7 mouse cellular contexts compared by ENCODE assay signal in the genomic region with DNA sequence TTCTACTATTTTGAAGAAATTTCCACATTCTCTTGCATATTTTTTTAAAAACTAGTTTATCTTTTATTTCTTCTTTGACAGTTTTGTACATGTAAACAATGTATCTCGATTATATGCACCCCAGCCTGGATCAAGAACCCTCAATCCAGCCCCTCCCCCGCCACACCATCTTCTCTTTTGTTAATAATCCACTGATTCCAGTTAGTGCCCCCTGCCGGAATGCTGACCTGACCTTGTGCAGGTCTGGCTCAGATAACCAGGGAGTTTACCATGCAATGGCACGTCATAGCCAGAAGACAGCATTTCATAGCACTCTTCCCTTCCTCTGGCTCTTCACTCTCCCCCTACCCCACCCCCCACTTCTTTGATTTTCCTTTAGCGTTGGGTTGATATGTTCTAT. TPM values are rescaled to one million over a fixed set of nuclear protein-coding genes. Genes with fewer than 3 reads are reported as not detected.
DNase-seq lines count a peak whose midpoint lies in the region; ATAC-seq lines count a peak whose summit lies in the region.

No protein-coding gene starts in this region.

- H3K9me3 ChIP-seq in hindbrain, embryonic 12.5 days (replicated peaks) = no peaks in the 10 kb centered on the region
- no peaks in the 10 kb centered on the region for H3K9me3 ChIP-seq in limb, embryonic 15.5 days
- no peaks in the 10 kb centered on the region for H3K9me3 ChIP-seq in neural tube, embryonic 11.5 days (ENCODE audit: control insufficient read depth, low read length)

- H3K36me3 ChIP-seq in hindbrain, embryonic 12.5 days = no peaks in the 10 kb centered on the region
- no peaks in the 10 kb centered on the region for H3K36me3 ChIP-seq in limb, embryonic 15.5 days
- H3K36me3 ChIP-seq in neural tube, embryonic 11.5 days (ENCODE audit: control insufficient read depth, insufficient read depth, low read length) = no peaks in the 10 kb centered on the region

- no peak overlapping the region for H3K9ac ChIP-seq in hindbrain, embryonic 12.5 days
- H3K9ac ChIP-seq in limb, embryonic 15.5 days = no peak overlapping the region
- no peak overlapping the region for H3K9ac ChIP-seq in neural tube, embryonic 11.5 days (ENCODE audit: low read length)

- H3K4me1 ChIP-seq in hindbrain, embryonic 12.5 days = 0 out of 2 replicates have a peak, but pooled peaks cover 3% of the 10 kb centered on the region
- H3K4me1 ChIP-seq in limb, embryonic 15.5 days = peaks cover 8% of the 10 kb centered on the region
- no peaks in the 10 kb centered on the region for H3K4me1 ChIP-seq in neural tube, embryonic 11.5 days (ENCODE audit: control insufficient read depth, insufficient read depth, low read length)

- ATAC-seq in hindbrain, embryonic 12.5 days (ENCODE audit: low FRiP score) = peak; percentile 42; the same call in 1 of the 2 replicates
- no peak for ATAC-seq in limb, embryonic 15.5 days (ENCODE audit: insufficient number of reproducible peaks, low FRiP score, low TSS enrichment, low read depth)
- ATAC-seq in neural tube, embryonic 11.5 days (ENCODE audit: insufficient read depth, low FRiP score, low TSS enrichment) = peak; percentile 33; the same call in 1 of the 2 replicates

- 28% methylated on average over 5 of the region's 5 CpGs for WGBS in hindbrain, embryonic 12.5 days
- WGBS in limb, embryonic 15.5 days = 31% methylated on average over 5 of the region's 5 CpGs
- WGBS in neural tube, embryonic 11.5 days = 39% methylated on average over 5 of the region's 5 CpGs

- no peaks in the 10 kb centered on the region for H3K27me3 ChIP-seq in hindbrain, embryonic 12.5 days
- no peaks in the 10 kb centered on the region for H3K27me3 ChIP-seq in limb, embryonic 15.5 days
- no peaks in the 10 kb centered on the region for H3K27me3 ChIP-seq in neural tube, embryonic 11.5 days (ENCODE audit: control insufficient read depth, insufficient read depth, low read length)

- no peak overlapping the region for H3K27ac ChIP-seq in hindbrain, embryonic 12.5 days
- H3K27ac ChIP-seq in limb, embryonic 15.5 days = no peak overlapping the region
- H3K27ac ChIP-seq in neural tube, embryonic 11.5 days (ENCODE audit: low read depth, low read length) = no peak overlapping the region

- peak; percentile 69 for DNase-seq in ES-CJ7 (ENCODE audit: low read depth, low spot score)
- peak; percentile 45 for DNase-seq in ZHBTc4 (ENCODE audit: low read depth, low spot score)
- DNase-seq in neural tube, embryonic 11.5 days (ENCODE audit: low spot score) = peak; percentile 28
- DNase-seq in cerebellum, adult 9-11 months = no peak
- no peak for DNase-seq in Muller cell, postnatal 12 days (ENCODE audit: inconsistent ontology term)

- peak overlapping the region; percentile 42; the same call in 1 of the 2 replicates for H3K4me3 ChIP-seq in hindbrain, embryonic 12.5 days
- H3K4me3 ChIP-seq in limb, embryonic 15.5 days = peak overlapping the region; percentile 50
- no peak overlapping the region; the same call in 1 of the 2 replicates for H3K4me3 ChIP-seq in neural tube, embryonic 11.5 days (ENCODE audit: low read depth, low read length)

- H3K4me2 ChIP-seq in hindbrain, embryonic 12.5 days (replicated peaks) = peak overlapping the region; percentile 74
- H3K4me2 ChIP-seq in limb, embryonic 15.5 days = peak overlapping the region; percentile 78
- peak overlapping the region; percentile 60 for H3K4me2 ChIP-seq in neural tube, embryonic 11.5 days (ENCODE audit: low read depth)

RNA-seq across cellular contexts. Expression of gene Cfap221, which starts 0.6 kb away (rescaled TPM):
- 0.23 and 0.56 TPM in 2 replicates for polyA plus RNA-seq in hindbrain, embryonic 12.5 days (2016; fragmentation: Nextera tagmentation; extraction: Ambion mirVana)
- not detected in 2 replicates for polyA plus RNA-seq in limb, embryonic 15.5 days (2015; fragmentation: Nextera tagmentation; extraction: Ambion mirVana)
- 0.41 TPM in 1 of 2 replicates, not detected in the other for polyA plus RNA-seq in neural tube, embryonic 11.5 days (2014; fragmentation: Nextera tagmentation; extraction: Ambion mirVana)

RNA-seq across cellular contexts. Expression of gene Sctr, which starts 9.1 kb away (rescaled TPM):
- polyA plus RNA-seq in hindbrain, embryonic 12.5 days (2016; fragmentation: Nextera tagmentation; extraction: Ambion mirVana) = 0.78 and 1.0 TPM in 2 replicates
- polyA plus RNA-seq in limb, embryonic 15.5 days (2015; fragmentation: Nextera tagmentation; extraction: Ambion mirVana) = 0.26 TPM in 1 of 2 replicates, not detected in the other
- polyA plus RNA-seq in neural tube, embryonic 11.5 days (2014; fragmentation: Nextera tagmentation; extraction: Ambion mirVana) = 0.54 and 0.70 TPM in 2 replicates

Comparison
In these comparisons a context has a peak if more than half of its experiments do, and no peak if none do; other contexts are left out.
1. DNase-seq: peak in ES-CJ7 (single experiment), ZHBTc4 (single experiment) and neural tube, embryonic 11.5 days (single experiment); none in cerebellum, adult 9-11 months (single experiment) and Muller cell, postnatal 12 days (single experiment).
2. Peak in every context shown above with its lines, with median percentiles within 50 percentile points of each other: H3K4me2 ChIP-seq.